Mouse (Mus musculus) ES-E14 (cell line): ENCODE data around the gene Zfp617. TPM values are rescaled to one million over a fixed set of nuclear protein-coding genes. Genes with fewer than 3 reads are reported as not detected.

Experiments
- DNase-seq: peaks from one replicate; pipeline ENCODE4 v3.0.0-alpha.2; 2013; ENCODE audit warnings: low read depth, low spot score
- H3K27ac ChIP-seq: 2 replicates; pipeline ENCODE4 v1.5.1; 2012; ENCODE audit warnings: low read depth, mild to moderate bottlenecking, low read length, moderate library complexity, mixed read lengths; ENCODE audit not compliant: poor library complexity, insufficient read depth, severe bottlenecking
- H3K36me3 ChIP-seq: 2 replicates; pipeline ENCODE4 v1.6.1; 2012; ENCODE audit warnings: mild to moderate bottlenecking, low read length, moderate library complexity, mixed read lengths; ENCODE audit not compliant: control insufficient read depth, poor library complexity, insufficient read depth, severe bottlenecking
- H3K4me1 ChIP-seq, 2 experiments: fragments of 150-350 bp in 1 of 2; sonication (generic) in 1 of 2; 2 replicates each; pipeline ENCODE4 v1.6.1; 2012; ENCODE audit warnings: low read length in 2 of 2, mild to moderate bottlenecking in 1 of 2, mixed read lengths in 1 of 2; ENCODE audit not compliant: control insufficient read depth in 2 of 2, insufficient read depth in 2 of 2, poor library complexity in 1 of 2
- H3K4me3 ChIP-seq, 2 experiments: fragments of 150-350 bp in 1 of 2; sonication (generic) in 1 of 2; 2 replicates each; pipeline ENCODE4 v1.5.1; 2012; ENCODE audit warnings: low read length in 2 of 2, low read depth in 1 of 2, mild to moderate bottlenecking in 1 of 2, mixed read lengths in 1 of 2; ENCODE audit not compliant: insufficient read depth in 1 of 2, poor library complexity in 1 of 2, severe bottlenecking in 1 of 2
- H3K9ac ChIP-seq: 2 replicates; pipeline ENCODE4 v1.6.1; 2012; ENCODE audit warnings: low read depth, mild to moderate bottlenecking, low read length, mixed read lengths; ENCODE audit not compliant: poor library complexity, insufficient read depth, severe bottlenecking
- H3K9me3 ChIP-seq: fragments of 150-350 bp; sonication (generic); 2 replicates; pipeline ENCODE4 v1.6.1; 2012; ENCODE audit warnings: low read depth, mild to moderate bottlenecking, low read length; ENCODE audit not compliant: control insufficient read depth, insufficient read depth
- CHD2 ChIP-seq: IDR thresholded peaks from 2 replicates; pipeline ENCODE4 v1.6.1; 2014; ENCODE audit warnings: mild to moderate bottlenecking, low read depth, low read length, inconsistent platforms
- HCFC1 ChIP-seq: IDR thresholded peaks from 2 replicates; pipeline ENCODE4 v1.6.1; 2012; ENCODE audit warnings: low read length, inconsistent platforms, borderline replicate concordance; ENCODE audit not compliant: insufficient read depth
- MAFK ChIP-seq: IDR thresholded peaks from 2 replicates; pipeline ENCODE4 v1.6.1; 2014; ENCODE audit warnings: mild to moderate bottlenecking, low read depth, low read length, inconsistent platforms; ENCODE audit not compliant: insufficient read depth
- ZC3H11A ChIP-seq: IDR thresholded peaks from 2 replicates; pipeline ENCODE4 v1.6.1; 2012; ENCODE audit warnings: low read depth, mild to moderate bottlenecking, inconsistent platforms, low read length, borderline replicate concordance
- ZNF384 ChIP-seq: IDR thresholded peaks from 2 replicates; pipeline ENCODE4 v1.6.1; 2012; ENCODE audit warnings: low read depth, low read length, inconsistent platforms
- in situ Hi-C, 2 experiments: fragments of 600-800 bp; cut with MboI; formaldehyde crosslinking; loops; one replicate each; pipeline ENCODE4 v1.15.1; 2025; ENCODE audit warnings: low sequenced_read_pairs in 2 of 2, inconsistent platforms in 1 of 2; ENCODE audit not compliant: unreplicated experiment in 2 of 2
- total RNA-seq: library from RNA; depleted of rRNA; stranded (reverse); fragments of 300-350 nt; gene quantifications from 2 replicates; pipeline ENCODE4 v1.2.3, GENCODE M21; 2012; rRNA removed

Gene Zfp617
- total RNA-seq, 1 experiment = 16.0 TPM

DNA sequence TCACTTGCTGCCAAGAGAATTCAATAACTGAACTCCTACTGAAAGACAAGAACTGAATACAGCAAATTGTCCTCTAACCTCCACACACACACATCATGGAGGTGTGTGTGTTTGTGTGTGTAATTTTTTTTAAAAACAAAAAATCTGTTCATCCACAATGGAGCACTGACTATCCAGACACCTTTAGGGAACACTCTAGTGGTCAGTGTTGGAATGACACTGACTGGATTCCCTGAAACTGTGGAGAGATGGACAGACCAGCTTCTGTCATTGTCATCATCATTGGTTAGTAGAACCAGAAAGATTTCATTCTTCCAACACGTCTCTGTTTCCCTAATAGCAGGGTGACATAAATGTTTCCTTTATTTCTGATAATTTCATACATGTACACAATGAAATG is 63.5 kb downstream of the Zfp617 start:
- Histone ChIP-seq H3K36me3 (peaks cover 17% of the 10 kb centered on the region), H3K9ac (no peak overlapping the region), H3K27ac (no peak overlapping the region), H3K4me1 (no peaks in the 10 kb centered on the region), H3K9me3 (no peaks in the 10 kb centered on the region), H3K4me3 (no peak overlapping the region)
- no peak for TF ChIP-seq MAFK
- TF ChIP-seq ZC3H11A = no peak
- no peak for TF ChIP-seq HCFC1
- no peak for TF ChIP-seq ZNF384
- no peak for TF ChIP-seq CHD2
- in situ Hi-C loops = no loop called here
- DNase-seq = no peak

GRCm38 (mm10) chr8:71974211-71974610 is 65.8 kb downstream of the Zfp617 start:
- Histone ChIP-seq H3K4me1 (no peaks in the 10 kb centered on the region), H3K9ac (no peak overlapping the region), H3K9me3 (no peaks in the 10 kb centered on the region), H3K36me3 (peaks cover 3% of the 10 kb centered on the region; the same call in 1 of the 2 replicates), H3K4me3 (no peak overlapping the region), H3K27ac (no peak overlapping the region)
- in situ Hi-C loops = no loop called here
- DNase-seq = no peak
- no peak for TF ChIP-seq CHD2
- no peak for TF ChIP-seq MAFK
- TF ChIP-seq ZNF384 = no peak
- no peak for TF ChIP-seq ZC3H11A
- no peak for TF ChIP-seq HCFC1

- no peak overlapping the region for H3K4me3 ChIP-seq
- no peaks in the 10 kb centered on the region for H3K4me1 ChIP-seq
- in situ Hi-C loops = loop anchor here in 1 of 2 experiments (25.0 kb wide), 1 partner anchor 844 kb away; no protein-coding TSS in a partner anchor
- TF ChIP-seq MAFK (no peak), HCFC1 (no peak), ZNF384 (no peak), ZC3H11A (no peak), CHD2 (no peak)
- no peaks in the 10 kb centered on the region for H3K36me3 ChIP-seq
- no peak for DNase-seq
- no peak overlapping the region for H3K27ac ChIP-seq
- H3K9me3 ChIP-seq = no peaks in the 10 kb centered on the region
- no peak overlapping the region for H3K9ac ChIP-seq
These were observed 72.6 kb downstream of the Zfp617 start for GRCm38 (mm10) chr8:71981032-71981431.

DNA sequence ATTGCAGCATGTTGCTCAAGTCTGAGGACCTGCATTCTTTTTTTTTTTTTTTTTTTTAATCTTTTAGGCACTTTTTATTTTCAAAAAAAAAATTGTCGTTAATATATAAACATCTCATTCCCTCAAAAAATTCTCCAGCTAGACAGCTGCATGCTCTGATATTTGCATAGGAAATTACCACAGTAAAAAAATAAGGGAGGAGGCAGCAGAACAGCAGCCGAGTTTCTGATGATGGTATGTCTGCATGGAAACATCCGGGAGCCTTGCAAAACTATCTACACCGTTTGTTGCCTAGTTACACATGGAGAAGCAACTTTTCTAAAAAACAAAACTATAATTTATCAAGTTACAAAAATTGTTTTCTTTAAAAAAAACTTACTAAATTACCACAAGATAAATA is 73.0 kb downstream of the Zfp617 start:
- Histone ChIP-seq H3K36me3 (no peaks in the 10 kb centered on the region), H3K4me1 (no peaks in the 10 kb centered on the region), H3K9me3 (no peaks in the 10 kb centered on the region), H3K9ac (no peak overlapping the region), H3K27ac (no peak overlapping the region), H3K4me3 (no peak overlapping the region)
- in situ Hi-C loops = loop anchor here in 1 of 2 experiments (25.0 kb wide), 1 partner anchor 844 kb away; no protein-coding TSS in a partner anchor
- TF ChIP-seq MAFK (no peak), CHD2 (no peak), ZNF384 (no peak), HCFC1 (no peak), ZC3H11A (no peak)
- DNase-seq = no peak

Other genes starting within 250 kb of the Zfp617 start
- 3.0 and 9.1 TPM in 2 replicates for gene Unc13a, start 236.9 kb upstream of the Zfp617 start, total RNA-seq
- gene Jak3, start 232.3 kb upstream of the Zfp617 start, total RNA-seq = 19.0 and 27.3 TPM in 2 replicates
- gene Insl3, start 219.4 kb upstream of the Zfp617 start, total RNA-seq = 3.0 and 5.1 TPM in 2 replicates
- 1.1 and 1.3 TPM in 2 replicates for gene B3gnt3, start 206.8 kb upstream of the Zfp617 start, total RNA-seq
- gene Fcho1, start 182.9 kb upstream of the Zfp617 start, total RNA-seq = 21.9 and 45.1 TPM in 2 replicates
- 3.2 and 3.9 TPM in 2 replicates for gene Zfp709, start 26.6 kb upstream of the Zfp617 start, total RNA-seq
- gene Zfp882, start within 50 bp of the Zfp617 start, total RNA-seq = 6.7 and 7.1 TPM in 2 replicates
- gene Zfp961, start 42.4 kb downstream of the Zfp617 start, total RNA-seq = 50.8 and 79.0 TPM in 2 replicates
- gene Cyp4f18, start 101.0 kb downstream of the Zfp617 start, total RNA-seq = 0.18 and 0.32 TPM in 2 replicates
- gene Olfr372, start 132.6 kb downstream of the Zfp617 start, total RNA-seq = not detected in 2 replicates
- 0.13 TPM in 1 of 2 replicates, not detected in the other for gene Olfr373, start 174.5 kb downstream of the Zfp617 start, total RNA-seq
- 0.48 and 0.54 TPM in 2 replicates for gene Olfr374, start 198.4 kb downstream of the Zfp617 start, total RNA-seq
- 72.9 and 146 TPM in 2 replicates for gene Tpm4, start 226.3 kb downstream of the Zfp617 start, total RNA-seq